Mouse (Mus musculus) thymus, adult 18-20 months (tissue): ENCODE results near the gene Fam76a.
A peak's percentile ranks its signal among the peaks of the same experiment; 100 is the strongest.

Experiments
- DNase-seq, 2 experiments: peaks; one replicate each; pipeline ENCODE4 v3.0.0; 2022; ENCODE audit warnings: mixed read lengths in 2 of 2

The Fam76a gene

GRCm38 (mm10) chr4:132922558-132923008 lies at the start of gene Fam76a:
TSS of gene Fam76a (minus strand) at chr4:132922558.
- peak; percentile 100 for DNase-seq

- peak; percentile 50 to 73 for DNase-seq
Observed at GRCm38 (mm10) chr4:132972101-132972500, 49.7 kb upstream of the Fam76a start.

- DNase-seq: no peak
Observed at GRCm38 (mm10) chr4:132971601-132972000, 49.2 kb upstream of the Fam76a start.

GRCm38 (mm10) chr4:132968105-132968938 lies 46.0 kb upstream of the Fam76a start:
- no peak for DNase-seq

GRCm38 (mm10) chr4:132964473-132964872 lies 42.1 kb upstream of the Fam76a start:
- DNase-seq: no peak

GRCm38 (mm10) chr4:132964064-132964463 lies 41.7 kb upstream of the Fam76a start:
- no peak for DNase-seq

GRCm38 (mm10) chr4:132963436-132963835 lies 41.1 kb upstream of the Fam76a start:
- no peak for DNase-seq

GRCm38 (mm10) chr4:132962628-132963027 lies 40.3 kb upstream of the Fam76a start:
- DNase-seq: no peak

- DNase-seq: no peak
Observed at GRCm38 (mm10) chr4:132961866-132962265, 39.5 kb upstream of the Fam76a start.

- DNase-seq: no peak
Observed at GRCm38 (mm10) chr4:132960864-132961639, 38.7 kb upstream of the Fam76a start.

- DNase-seq: no peak
Observed at GRCm38 (mm10) chr4:132960313-132960712, 38.0 kb upstream of the Fam76a start.

- no peak for DNase-seq
Observed at GRCm38 (mm10) chr4:132959679-132960045, 37.3 kb upstream of the Fam76a start.

- no peak for DNase-seq
Observed at GRCm38 (mm10) chr4:132958741-132959678, 36.7 kb upstream of the Fam76a start.

- DNase-seq: no peak
Observed at GRCm38 (mm10) chr4:132955395-132955791, 33.0 kb upstream of the Fam76a start.

GRCm38 (mm10) chr4:132954530-132955394 lies 32.4 kb upstream of the Fam76a start:
- DNase-seq: no peak

- no peak for DNase-seq
Observed at GRCm38 (mm10) chr4:132950999-132951398, 28.6 kb upstream of the Fam76a start.

- DNase-seq: no peak
Observed at GRCm38 (mm10) chr4:132949882-132950532, 27.6 kb upstream of the Fam76a start.

GRCm38 (mm10) chr4:132946047-132947001 lies 24.0 kb upstream of the Fam76a start:
- peak; percentile 72 to 81 for DNase-seq

- peak; percentile 74 to 86 for DNase-seq
Observed at GRCm38 (mm10) chr4:132945261-132946046, 23.1 kb upstream of the Fam76a start.
